Mouse (Mus musculus) thymus, postnatal 36 days (tissue): ENCODE results near the gene Gstm5.

ENCODE experiments used
- DNase-seq, 2 experiments: peaks; one replicate each; pipeline ENCODE4 v3.0.0; 2022; ENCODE audit warnings: mixed read lengths in 2 of 2

Gene Gstm5

DNA sequence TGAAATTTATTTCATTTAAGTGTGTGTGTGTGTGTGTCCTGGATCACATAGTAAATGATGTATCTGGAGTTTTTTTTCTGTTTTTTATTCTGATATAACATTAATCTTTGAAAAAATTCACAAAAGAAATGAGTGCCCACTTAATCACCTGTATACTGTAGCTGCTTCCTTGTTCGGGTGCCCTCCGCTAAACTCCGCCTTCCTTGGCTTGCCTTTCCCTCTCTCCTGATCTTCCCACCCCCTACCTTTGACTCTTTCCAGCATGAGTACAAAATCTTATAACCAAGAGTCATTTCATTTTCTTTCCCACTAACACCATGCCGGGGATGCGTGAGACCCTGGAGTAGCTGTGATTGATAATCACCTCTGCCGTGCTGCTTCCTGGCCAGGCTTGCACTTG lies 36.5 kb downstream of the Gstm5 start:
- no peak for DNase-seq

DNA sequence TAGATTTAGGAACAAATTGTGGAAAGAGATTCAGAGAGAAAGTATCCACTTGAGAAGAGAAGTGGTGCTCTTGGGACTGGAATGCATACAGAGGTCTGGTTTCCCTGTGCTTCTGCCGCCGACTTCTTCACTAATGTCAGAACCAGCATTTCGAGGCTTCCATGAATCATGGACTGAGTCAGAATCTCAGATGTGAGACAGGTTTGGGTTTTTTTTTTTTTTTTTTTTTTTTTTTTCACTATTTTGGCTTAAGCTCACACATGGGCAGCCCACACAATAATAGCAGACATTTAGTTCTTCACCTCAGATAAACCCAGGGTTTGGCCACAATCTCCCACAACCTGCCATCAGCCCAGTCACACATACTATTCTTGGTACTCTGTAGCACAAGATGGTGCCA lies 39.6 kb downstream of the Gstm5 start:
- no peak for DNase-seq

DNA sequence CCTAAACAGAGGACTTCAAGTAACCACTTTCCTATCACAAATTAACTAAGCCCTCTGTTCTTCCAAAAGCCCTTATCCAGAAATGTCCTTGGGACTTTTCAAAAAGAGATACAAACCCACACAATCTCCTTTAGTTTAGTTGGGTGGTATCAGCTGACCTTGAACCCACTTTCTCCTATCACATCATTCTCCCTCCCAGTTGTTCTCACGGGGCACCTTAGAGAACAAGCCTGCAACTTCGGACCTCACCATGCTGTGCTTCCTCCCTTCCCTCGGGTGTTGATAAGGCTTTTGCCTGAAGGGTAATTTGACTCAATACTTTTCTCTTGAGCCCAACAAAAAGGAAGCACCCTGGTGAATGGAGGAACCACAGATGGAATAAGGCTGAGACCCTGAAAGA lies 40.3 kb downstream of the Gstm5 start:
- no peak for DNase-seq

DNA sequence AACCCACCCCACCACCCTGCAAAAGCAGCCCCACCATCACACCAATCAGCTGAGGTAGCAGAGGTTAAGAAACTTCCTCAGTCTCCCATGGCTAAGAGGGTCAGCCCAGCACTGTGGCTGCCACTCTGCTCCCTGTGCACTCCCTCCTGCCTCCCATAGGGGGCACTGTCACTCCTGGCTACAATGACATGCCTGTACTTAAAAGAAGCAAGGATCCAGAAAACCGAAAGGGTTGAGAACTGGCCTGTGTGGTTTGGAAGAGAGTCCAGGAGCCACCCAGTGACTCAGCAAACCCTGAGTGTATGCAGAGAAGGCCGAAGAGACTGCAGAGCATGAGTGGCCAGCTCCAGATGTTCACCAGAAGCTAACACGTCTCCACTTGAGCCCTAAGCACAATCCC lies 43.8 kb downstream of the Gstm5 start:
- peak; percentile 43 to 47 for DNase-seq

DNA sequence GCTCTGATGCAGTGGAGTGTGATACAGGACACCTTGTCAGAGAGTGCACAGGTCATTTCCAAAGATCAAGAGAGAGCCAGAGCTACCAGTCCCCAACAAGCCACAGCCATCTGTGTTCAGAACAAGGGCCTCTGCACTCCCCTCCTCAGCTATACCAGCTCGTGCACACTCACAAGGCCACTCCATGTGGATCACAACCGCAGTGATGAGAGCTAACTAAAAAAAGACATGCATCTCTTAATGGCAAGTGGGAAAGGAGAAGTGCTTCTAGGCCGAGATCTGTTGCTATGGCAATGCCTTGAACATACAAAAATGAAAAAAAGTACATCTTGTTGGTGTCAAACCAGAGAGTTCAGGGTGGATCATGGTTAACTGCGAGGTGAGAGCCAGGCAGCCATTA lies 44.2 kb downstream of the Gstm5 start:
- no peak for DNase-seq

DNA sequence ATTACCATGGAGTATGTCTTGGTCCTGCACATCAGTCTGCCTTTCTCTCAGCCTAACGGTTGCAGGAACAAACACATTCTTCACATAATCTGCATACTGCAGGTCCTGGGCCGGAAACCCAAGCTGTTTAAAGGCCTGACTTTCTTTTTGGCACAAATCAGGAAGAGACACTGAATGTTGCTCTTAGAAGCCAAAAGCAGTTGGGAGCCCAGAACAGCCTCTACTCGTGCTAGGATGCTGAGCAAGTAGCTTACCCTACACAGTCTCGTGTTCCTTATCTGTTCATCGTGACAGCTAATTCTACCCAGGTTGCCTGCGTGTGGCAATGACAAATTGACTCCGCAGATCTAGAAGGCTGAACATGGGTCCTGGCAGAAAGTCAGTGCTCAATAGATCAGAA lies 44.9 kb downstream of the Gstm5 start:
- DNase-seq, result no peak

DNA sequence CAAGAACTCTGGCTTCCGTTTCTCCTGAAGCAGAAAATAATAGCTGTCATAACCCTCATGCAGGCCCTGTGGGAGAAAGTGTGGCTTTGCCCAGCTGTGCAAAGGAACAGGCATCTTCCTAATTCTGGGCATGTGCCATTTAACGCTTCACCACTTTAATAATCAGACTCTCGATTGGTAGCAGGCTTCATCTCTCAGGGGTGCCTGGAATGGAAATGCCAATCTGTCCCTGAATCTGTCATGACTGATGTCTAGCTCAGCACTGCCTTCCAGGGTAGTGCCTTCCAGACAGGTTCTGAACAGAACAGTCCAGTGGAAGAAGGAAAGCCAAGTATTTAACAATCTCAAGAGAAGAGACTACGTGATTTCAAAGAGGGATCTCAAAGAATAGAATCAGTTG lies 45.6 kb downstream of the Gstm5 start:
- no peak for DNase-seq

DNA sequence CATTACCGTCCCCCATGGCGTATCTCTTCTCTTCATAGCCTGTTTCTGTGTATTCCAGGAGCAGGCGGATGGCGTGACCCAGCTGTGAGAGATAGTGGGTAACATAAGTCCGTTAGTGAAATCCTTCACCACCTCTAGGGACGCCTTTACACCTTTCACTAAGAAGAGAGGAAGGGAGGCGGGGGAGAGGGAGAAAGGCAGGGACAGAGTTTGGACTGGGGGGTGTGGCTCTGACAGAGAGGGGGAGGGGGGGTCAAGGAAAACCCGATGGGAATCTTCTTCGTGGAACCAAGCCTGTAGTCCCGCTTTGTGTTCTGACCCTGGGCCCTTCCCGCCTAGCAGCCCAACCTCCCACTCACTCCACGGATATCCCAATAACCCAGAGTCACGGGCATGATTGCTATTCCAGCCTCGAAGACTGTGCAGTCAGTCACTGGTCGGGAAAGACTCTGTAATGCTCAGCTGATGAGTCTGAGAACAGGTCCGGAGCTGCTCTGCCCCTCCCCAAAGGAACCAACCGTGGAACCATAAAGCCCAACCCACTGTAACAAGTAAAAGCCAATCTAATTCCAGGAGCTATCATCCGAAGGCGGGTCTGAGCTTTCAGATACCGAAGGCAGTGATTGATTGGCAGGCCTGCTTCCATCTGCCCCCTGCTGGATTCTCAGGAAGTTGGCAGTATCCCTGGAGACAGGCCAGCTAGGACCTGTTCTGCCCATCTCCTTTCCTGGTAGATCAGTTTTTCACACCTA lies 47.8 kb downstream of the Gstm5 start, which contains the start of gene Gstm6:
Gstm6 (minus strand) TSS at position 511 of the 752 bp plus-strand sequence.
- no peak for DNase-seq

DNA sequence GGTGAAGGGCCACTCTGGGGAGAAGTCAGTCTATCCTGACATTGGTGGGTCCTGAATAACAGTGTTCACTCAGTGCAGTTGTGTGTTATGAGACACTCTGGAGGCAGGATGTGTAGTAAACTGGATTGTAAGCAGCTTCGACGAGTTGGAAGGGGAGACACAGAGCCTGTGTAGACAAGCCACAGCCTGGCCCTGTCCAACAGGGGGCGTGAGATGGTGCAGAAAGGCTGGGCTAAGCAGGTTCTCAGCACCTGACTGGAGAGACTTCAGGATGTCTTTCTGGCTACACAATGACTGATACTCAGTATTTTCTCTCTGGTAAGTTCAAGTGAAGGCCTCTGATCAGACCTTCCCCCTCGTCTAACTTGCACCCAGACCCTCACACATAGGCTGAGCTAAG lies 50.1 kb downstream of the Gstm5 start:
- no peak for DNase-seq
